Mouse (Mus musculus) E14TG2a.4 (cell line): ENCODE measurements around the gene Ubap2.

ENCODE experiments used
- CTCF ChIP-seq: conservative IDR thresholded peaks from 2 replicates; pipeline ENCODE4 v1.5.1; 2014; ENCODE audit warnings: low read length
- NANOG ChIP-seq: IDR thresholded peaks from 2 replicates; pipeline ENCODE4 v1.6.1; 2014; ENCODE audit warnings: borderline replicate concordance, low read length, mixed read lengths
- POU5F1 ChIP-seq: IDR thresholded peaks from 2 replicates; pipeline ENCODE4 v1.6.1; 2014; ENCODE audit warnings: low read length, borderline replicate concordance

GRCm38 (mm10) chr4:41149891-41150290 lies 125.1 kb downstream of the Ubap2 start:
- TF ChIP-seq CTCF: peak; percentile 14
- TF ChIP-seq NANOG: no peak
- no peak for TF ChIP-seq POU5F1
